Mouse (Mus musculus) testis, adult 2 months (tissue): ENCODE results near the gene Fuca1. TPM values are rescaled to one million over a fixed set of nuclear protein-coding genes. Genes with fewer than 3 reads are reported as not detected.

Experiments used
- H3K27ac ChIP-seq: fragments of 200-500 bp; 2 replicates; pipeline ENCODE4 v1.5.1; 2012; ENCODE audit warnings: low read depth, low read length; ENCODE audit not compliant: control insufficient read depth, insufficient read depth
- H3K27me3 ChIP-seq: fragments of 200-500 bp; 2 replicates; pipeline ENCODE4 v1.6.1; 2012; ENCODE audit warnings: mild to moderate bottlenecking, low read length, moderate library complexity; ENCODE audit not compliant: control insufficient read depth, insufficient read depth
- H3K36me3 ChIP-seq: fragments of 200-500 bp; 2 replicates; pipeline ENCODE4 v1.6.1; 2012; ENCODE audit warnings: mild to moderate bottlenecking, low read length; ENCODE audit not compliant: control insufficient read depth, insufficient read depth
- H3K4me1 ChIP-seq: fragments of 200-500 bp; 2 replicates; pipeline ENCODE4 v1.6.1; 2012; ENCODE audit warnings: low read length; ENCODE audit not compliant: control insufficient read depth, insufficient read depth
- H3K4me3 ChIP-seq: fragments of 200-500 bp; 2 replicates; pipeline ENCODE4 v1.5.1; 2012; ENCODE audit warnings: low read depth, mild to moderate bottlenecking, low read length, moderate library complexity, mixed read lengths; ENCODE audit not compliant: control insufficient read depth
- CTCF ChIP-seq: fragments of 200-500 bp; IDR thresholded peaks from 2 replicates; pipeline ENCODE4 v1.5.1; 2012; ENCODE audit warnings: low read depth, mild to moderate bottlenecking, inconsistent platforms, low read length, moderate library complexity; ENCODE audit not compliant: control insufficient read depth, insufficient read depth, insufficient replicate concordance
- POLR2A ChIP-seq: fragments of 200-500 bp; IDR thresholded peaks from 2 replicates; pipeline ENCODE4 v1.6.1; 2012; ENCODE audit warnings: low read depth, mild to moderate bottlenecking, inconsistent platforms, low read length, moderate library complexity; ENCODE audit not compliant: control insufficient read depth
- polyA plus RNA-seq: library from polyadenylated mRNA; depleted of rRNA; stranded (reverse); fragments of >200 nt; gene quantifications from 2 replicates; pipeline ENCODE4 v1.2.3, GENCODE M21; 2012

Gene Fuca1
- polyA plus RNA-seq, 1 experiment: 84.0 TPM

- H3K27ac ChIP-seq: peak within 1 kb of the TSS; percentile 59
- H3K4me3 ChIP-seq: peak within 1 kb of the TSS; percentile 84
- peaks cover 10% of the 10 kb centered on the region for H3K4me1 ChIP-seq
- no peaks in the 10 kb centered on the region for H3K27me3 ChIP-seq
- no peaks in the 10 kb centered on the region for H3K36me3 ChIP-seq
- TF ChIP-seq CTCF (no peak), POLR2A (peak; percentile 77)
Observed at GRCm38 (mm10) chr4:135946278-135946658, 25.7 kb downstream of the Fuca1 start, which contains the start of gene Hmgcl. Gene Hmgcl (plus strand): TSS chr4:135946448.

GRCm38 (mm10) chr4:135946659-135947301 is 26.2 kb downstream of the Fuca1 start:
- Histone ChIP-seq H3K27ac (peak overlapping the region; percentile 59), H3K36me3 (no peaks in the 10 kb centered on the region), H3K4me3 (peak overlapping the region; percentile 84), H3K27me3 (no peaks in the 10 kb centered on the region), H3K4me1 (peaks cover 10% of the 10 kb centered on the region)
- no peak for TF ChIP-seq CTCF
- TF ChIP-seq POLR2A: no peak

DNA sequence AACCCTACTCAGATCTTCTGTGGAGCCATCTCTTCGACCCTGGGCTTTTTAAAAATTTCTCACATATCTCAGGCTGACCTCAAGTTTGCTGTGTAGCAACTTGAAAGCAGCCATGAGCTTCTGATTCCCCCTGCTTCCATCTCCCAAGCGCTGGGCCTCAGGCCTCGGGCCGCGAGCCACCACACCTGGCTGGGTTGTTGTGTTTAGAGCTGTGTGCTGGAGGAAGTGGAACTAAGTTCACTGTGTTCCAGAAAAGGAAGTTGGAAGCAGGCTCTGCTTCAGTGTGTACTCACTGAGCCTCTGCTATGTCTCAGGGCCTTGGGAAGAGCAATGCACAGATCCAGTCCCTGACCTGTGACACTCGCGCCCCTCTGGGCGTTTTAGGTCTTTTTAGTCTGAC is 27.6 kb downstream of the Fuca1 start:
- Histone ChIP-seq H3K27me3 (no peaks in the 10 kb centered on the region), H3K36me3 (no peaks in the 10 kb centered on the region), H3K4me1 (peaks cover 11% of the 10 kb centered on the region), H3K4me3 (no peak overlapping the region), H3K27ac (no peak overlapping the region)
- TF ChIP-seq POLR2A (no peak), CTCF (no peak)

DNA sequence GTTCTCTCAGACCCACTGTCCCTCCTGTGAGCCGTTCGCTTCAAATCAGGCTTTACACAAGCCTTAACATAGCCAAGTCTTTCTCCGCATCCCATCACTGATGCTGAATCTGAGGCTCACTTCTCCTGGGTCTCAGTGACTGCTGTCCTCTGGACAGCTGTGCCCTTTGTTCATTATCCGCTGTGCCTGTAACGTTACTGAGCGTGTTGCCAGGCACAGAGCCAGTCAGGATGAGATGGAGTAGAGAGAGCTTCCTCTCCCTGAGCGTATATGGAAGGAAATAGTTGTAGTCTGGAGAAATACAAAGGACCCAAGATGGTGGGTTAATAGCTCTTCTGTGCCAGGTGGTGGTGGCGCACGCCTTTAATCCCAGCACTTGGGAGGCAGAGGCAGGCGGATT is 28.9 kb downstream of the Fuca1 start:
- Histone ChIP-seq H3K4me3 (no peak overlapping the region), H3K27ac (no peak overlapping the region), H3K27me3 (no peaks in the 10 kb centered on the region), H3K4me1 (peaks cover 11% of the 10 kb centered on the region), H3K36me3 (no peaks in the 10 kb centered on the region)
- TF ChIP-seq CTCF: no peak
- TF ChIP-seq POLR2A: no peak

DNA sequence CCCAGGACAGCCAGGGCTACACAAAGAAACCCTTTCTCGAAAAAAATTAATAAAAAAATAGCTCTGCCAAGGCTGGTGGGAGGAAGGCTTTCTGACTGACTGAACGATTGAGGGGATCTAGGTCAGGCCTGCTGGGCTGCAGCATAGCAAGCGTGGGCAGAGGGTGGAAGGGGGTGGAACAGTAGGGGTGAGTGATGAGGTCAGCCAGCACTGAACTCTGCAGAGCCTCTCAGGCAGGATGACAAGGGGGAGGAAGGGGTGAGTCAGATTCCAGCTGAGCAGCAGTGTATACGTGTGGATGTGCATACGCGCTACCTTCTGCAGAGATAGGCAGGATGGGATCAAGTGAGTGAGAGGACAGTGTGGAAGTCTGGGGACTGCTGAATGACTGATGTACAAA is 29.4 kb downstream of the Fuca1 start:
- TF ChIP-seq POLR2A (no peak), CTCF (no peak)
- Histone ChIP-seq H3K36me3 (no peaks in the 10 kb centered on the region), H3K27me3 (no peaks in the 10 kb centered on the region), H3K4me1 (peaks cover 11% of the 10 kb centered on the region), H3K4me3 (no peak overlapping the region), H3K27ac (no peak overlapping the region)

GRCm38 (mm10) chr4:135950365-135950764 is 29.8 kb downstream of the Fuca1 start:
- Histone ChIP-seq H3K4me1 (peaks cover 11% of the 10 kb centered on the region), H3K36me3 (no peaks in the 10 kb centered on the region), H3K4me3 (no peak overlapping the region), H3K27ac (no peak overlapping the region), H3K27me3 (no peaks in the 10 kb centered on the region)
- TF ChIP-seq CTCF (no peak), POLR2A (no peak)

DNA sequence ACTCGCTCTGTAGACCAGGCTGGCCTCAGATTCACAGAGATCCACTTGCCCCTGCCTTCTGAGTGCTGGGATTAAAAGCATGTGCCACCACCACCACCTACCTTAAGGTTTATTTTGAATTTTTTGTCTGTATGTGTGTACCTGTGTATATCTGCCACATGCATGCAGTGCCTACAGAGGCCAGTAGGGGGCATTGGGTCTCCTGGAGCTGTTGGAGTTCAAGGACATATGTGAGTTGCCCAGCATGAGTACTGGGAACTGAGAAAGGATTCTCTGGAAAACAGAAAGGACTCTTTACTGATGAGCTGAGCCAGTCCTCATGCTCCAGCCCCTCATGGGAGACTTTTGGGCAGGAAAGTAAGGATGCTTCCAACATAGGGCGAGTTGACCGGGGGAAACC is 31.0 kb downstream of the Fuca1 start:
- Histone ChIP-seq H3K36me3 (no peaks in the 10 kb centered on the region), H3K27me3 (no peaks in the 10 kb centered on the region), H3K27ac (no peak overlapping the region), H3K4me3 (no peak overlapping the region), H3K4me1 (peaks cover 6% of the 10 kb centered on the region)
- TF ChIP-seq POLR2A (no peak), CTCF (peak; percentile 54; the same call in 1 of the 2 replicates)
